Mouse (Mus musculus) cerebellum, adult 2 months (tissue): ENCODE measurements at regions not wholly inside any gene's neighbourhood (a gene's known extent, or its start where the extent isn't known, plus 50 kb on each side); places are given as distances from the start of the nearest gene placed in this dataset.

Experiments used
- CTCF ChIP-seq: fragments of 200-500 bp; IDR thresholded peaks from 2 replicates; pipeline ENCODE4 v1.5.1; 2011; ENCODE audit warnings: low read depth, mild to moderate bottlenecking, control low read depth, low read length, moderate library complexity, borderline replicate concordance; ENCODE audit not compliant: insufficient read depth
- POLR2A ChIP-seq: fragments of 200-500 bp; IDR thresholded peaks from 2 replicates; pipeline ENCODE4 v1.6.1; 2011; ENCODE audit warnings: low read length, control low read depth, borderline replicate concordance; ENCODE audit not compliant: insufficient read depth

GRCm38 (mm10) chr6:51320019-51320418 is 112.5 kb upstream of the Nfe2l3 start:
- no peak for TF ChIP-seq CTCF
- no peak for TF ChIP-seq POLR2A
